Mouse (Mus musculus): ENCODE results near the gene Gm10643. TPM values are rescaled to one million over a fixed set of nuclear protein-coding genes. Genes with fewer than 3 reads are reported as not detected.

Gm10643 gene
- total RNA-seq, 1 experiment = 1.7 TPM

DNA sequence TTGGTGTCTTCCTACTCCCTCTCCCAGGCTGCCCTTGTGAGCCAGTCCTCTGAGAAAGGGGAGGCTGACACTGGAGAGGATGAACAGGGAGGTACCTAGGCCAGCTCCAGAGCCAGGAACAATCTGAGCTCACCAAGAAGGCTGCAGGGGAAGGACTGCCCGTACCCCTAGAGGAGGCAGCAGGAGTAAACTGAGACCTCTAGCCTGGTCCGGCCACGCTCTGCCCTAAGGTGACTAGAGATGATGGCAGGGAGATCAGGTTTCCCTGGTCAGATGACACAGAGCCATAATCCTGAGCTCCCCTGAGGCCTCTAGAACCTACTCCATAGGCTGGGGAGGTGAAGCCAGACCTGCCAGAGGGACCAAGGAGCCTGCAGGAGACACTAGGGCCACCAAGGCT is 11.9 kb upstream of the Gm10643 start:
- H3K9ac ChIP-seq (ENCODE audit: insufficient read depth, low read depth, low read length, poor library complexity, severe bottlenecking) = no peak overlapping the region
- TF ChIP-seq ZNF384 (IDR thresholded peaks at IDR 0.05; ENCODE audit: low read depth, low read length) = no peak
- TF ChIP-seq MAFK (IDR thresholded peaks at IDR 0.05; ENCODE audit: insufficient read depth, low read depth, low read length) = no peak
- no peak for TF ChIP-seq CHD2 (IDR thresholded peaks at IDR 0.05; ENCODE audit: low read depth, low read length)
- no peak for TF ChIP-seq HCFC1 (IDR thresholded peaks at IDR 0.05; ENCODE audit: borderline replicate concordance, insufficient read depth, low read length)
- no peak for TF ChIP-seq ZC3H11A (IDR thresholded peaks at IDR 0.05; ENCODE audit: borderline replicate concordance, low read depth, low read length)
- H3K4me3 ChIP-seq (ENCODE audit: insufficient read depth in 1 of 2, low read depth in 1 of 2, low read length in 2 of 2, poor library complexity in 1 of 2, severe bottlenecking in 1 of 2) = no peak overlapping the region
- peaks cover 10% of the 10 kb centered on the region; the same call in 1 of the 2 replicates for H3K36me3 ChIP-seq (ENCODE audit: control insufficient read depth, insufficient read depth, low read length, poor library complexity, severe bottlenecking)
- peaks cover 0 to 13% of the 10 kb centered on the region in 2 experiments; a peak in 1 of 4 replicates for H3K4me1 ChIP-seq (ENCODE audit: control insufficient read depth in 2 of 2, insufficient read depth in 2 of 2, low read length in 2 of 2, poor library complexity in 1 of 2)
- H3K9me3 ChIP-seq (ENCODE audit: control insufficient read depth, insufficient read depth, low read depth, low read length) = no peaks in the 10 kb centered on the region
- in situ Hi-C loops (cut with MboI; ENCODE audit: low sequenced_read_pairs in 2 of 2, unreplicated experiment in 2 of 2) = no loop called here
- H3K27ac ChIP-seq (ENCODE audit: insufficient read depth, low read depth, low read length, poor library complexity, severe bottlenecking) = no peak overlapping the region
- DNase-seq (ENCODE audit: low read depth, low spot score) = no peak

DNA sequence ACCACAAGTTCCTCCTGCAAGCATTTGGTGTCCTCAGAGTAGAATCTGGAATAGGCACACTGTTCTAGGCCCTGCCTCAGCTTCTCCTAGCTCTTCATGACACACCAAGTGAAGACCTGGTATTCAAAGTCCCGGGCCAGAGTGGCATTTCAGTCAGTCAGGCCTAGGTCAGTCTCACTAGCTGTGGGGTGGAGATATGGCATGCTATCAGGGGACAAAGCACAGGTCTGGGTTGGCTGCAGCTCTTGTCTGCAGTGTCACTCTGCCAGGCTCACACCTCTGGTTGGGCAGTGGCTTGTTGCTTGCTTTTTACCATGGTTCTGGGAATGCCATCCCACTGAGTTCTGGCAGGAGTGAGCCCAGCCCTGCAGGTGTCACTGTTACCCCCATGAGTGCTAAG is 11.5 kb upstream of the Gm10643 start:
- Histone ChIP-seq H3K36me3 (ENCODE audit: control insufficient read depth, insufficient read depth, low read length, poor library complexity, severe bottlenecking) (peaks cover 10% of the 10 kb centered on the region; the same call in 1 of the 2 replicates), H3K4me1 (ENCODE audit: control insufficient read depth in 2 of 2, insufficient read depth in 2 of 2, low read length in 2 of 2, poor library complexity in 1 of 2) (peaks cover 0 to 13% of the 10 kb centered on the region in 2 experiments; a peak in 1 of 4 replicates), H3K9me3 (ENCODE audit: control insufficient read depth, insufficient read depth, low read depth, low read length) (no peaks in the 10 kb centered on the region), H3K9ac (ENCODE audit: insufficient read depth, low read depth, low read length, poor library complexity, severe bottlenecking) (no peak overlapping the region), H3K27ac (ENCODE audit: insufficient read depth, low read depth, low read length, poor library complexity, severe bottlenecking) (no peak overlapping the region), H3K4me3 (ENCODE audit: insufficient read depth in 1 of 2, low read depth in 1 of 2, low read length in 2 of 2, poor library complexity in 1 of 2, severe bottlenecking in 1 of 2) (no peak overlapping the region)
- DNase-seq (ENCODE audit: low read depth, low spot score) = no peak
- no peak for TF ChIP-seq ZC3H11A (IDR thresholded peaks at IDR 0.05; ENCODE audit: borderline replicate concordance, low read depth, low read length)
- no peak for TF ChIP-seq HCFC1 (IDR thresholded peaks at IDR 0.05; ENCODE audit: borderline replicate concordance, insufficient read depth, low read length)
- TF ChIP-seq MAFK (IDR thresholded peaks at IDR 0.05; ENCODE audit: insufficient read depth, low read depth, low read length) = no peak
- TF ChIP-seq CHD2 (IDR thresholded peaks at IDR 0.05; ENCODE audit: low read depth, low read length) = no peak
- TF ChIP-seq ZNF384 (IDR thresholded peaks at IDR 0.05; ENCODE audit: low read depth, low read length) = no peak
- in situ Hi-C loops (cut with MboI; ENCODE audit: low sequenced_read_pairs in 2 of 2, unreplicated experiment in 2 of 2) = no loop called here

DNA sequence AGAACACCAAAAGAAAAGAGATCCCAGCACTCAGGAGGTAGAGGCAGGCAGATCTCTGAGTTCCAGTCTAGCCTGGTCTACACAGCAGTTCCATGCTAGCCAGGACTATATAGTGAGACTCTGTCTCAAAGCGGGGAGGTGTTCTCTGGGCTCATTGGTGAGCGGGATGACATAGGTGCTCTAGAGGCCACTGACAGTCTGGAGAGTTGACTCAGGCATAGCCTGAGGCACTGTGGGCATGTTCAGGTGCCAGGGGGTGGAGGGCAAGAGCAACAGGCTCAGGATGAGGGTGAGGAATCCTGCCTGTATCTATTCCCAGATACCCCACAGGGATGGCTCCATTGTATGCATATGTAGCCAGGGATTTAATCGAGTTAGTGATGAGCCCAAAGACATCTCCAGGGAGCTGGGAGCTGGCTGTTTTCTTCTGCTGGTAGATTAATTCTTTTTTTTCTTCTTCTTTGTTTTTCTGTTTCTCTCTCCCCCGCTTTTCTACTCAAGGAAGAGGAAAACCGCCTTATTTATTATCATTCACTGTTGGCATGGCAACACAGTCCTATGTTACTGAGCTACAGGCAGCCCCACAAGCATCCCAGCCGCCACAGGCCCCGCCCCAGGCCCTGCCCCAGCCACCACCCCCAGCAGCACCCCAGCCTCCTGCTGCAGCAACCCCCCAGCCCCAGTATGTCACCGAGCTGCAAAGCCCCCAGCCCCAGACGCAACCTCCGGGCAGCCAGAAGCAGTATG is 8.5 kb upstream of the Gm10643 start:
- no peak for DNase-seq (ENCODE audit: low read depth, low spot score)
- Histone ChIP-seq H3K36me3 (ENCODE audit: control insufficient read depth, insufficient read depth, low read length, poor library complexity, severe bottlenecking) (peaks cover 3% of the 10 kb centered on the region; the same call in 1 of the 2 replicates), H3K27ac (ENCODE audit: insufficient read depth, low read depth, low read length, poor library complexity, severe bottlenecking) (no peak overlapping the region), H3K9me3 (ENCODE audit: control insufficient read depth, insufficient read depth, low read depth, low read length) (no peaks in the 10 kb centered on the region), H3K9ac (ENCODE audit: insufficient read depth, low read depth, low read length, poor library complexity, severe bottlenecking) (no peak overlapping the region), H3K4me1 (ENCODE audit: control insufficient read depth in 2 of 2, insufficient read depth in 2 of 2, low read length in 2 of 2, poor library complexity in 1 of 2) (peaks cover 0 to 16% of the 10 kb centered on the region in 2 experiments; a peak in 1 of 4 replicates), H3K4me3 (ENCODE audit: insufficient read depth in 1 of 2, low read depth in 1 of 2, low read length in 2 of 2, poor library complexity in 1 of 2, severe bottlenecking in 1 of 2) (no peak overlapping the region)
- in situ Hi-C loops (cut with MboI; ENCODE audit: low sequenced_read_pairs in 2 of 2, unreplicated experiment in 2 of 2) = no loop called here
- TF ChIP-seq ZC3H11A (IDR thresholded peaks at IDR 0.05; ENCODE audit: borderline replicate concordance, low read depth, low read length) = no peak
- TF ChIP-seq HCFC1 (IDR thresholded peaks at IDR 0.05; ENCODE audit: borderline replicate concordance, insufficient read depth, low read length) = no peak
- TF ChIP-seq ZNF384 (IDR thresholded peaks at IDR 0.05; ENCODE audit: low read depth, low read length) = no peak
- no peak for TF ChIP-seq MAFK (IDR thresholded peaks at IDR 0.05; ENCODE audit: insufficient read depth, low read depth, low read length)
- TF ChIP-seq CHD2 (IDR thresholded peaks at IDR 0.05; ENCODE audit: low read depth, low read length) = no peak

DNA sequence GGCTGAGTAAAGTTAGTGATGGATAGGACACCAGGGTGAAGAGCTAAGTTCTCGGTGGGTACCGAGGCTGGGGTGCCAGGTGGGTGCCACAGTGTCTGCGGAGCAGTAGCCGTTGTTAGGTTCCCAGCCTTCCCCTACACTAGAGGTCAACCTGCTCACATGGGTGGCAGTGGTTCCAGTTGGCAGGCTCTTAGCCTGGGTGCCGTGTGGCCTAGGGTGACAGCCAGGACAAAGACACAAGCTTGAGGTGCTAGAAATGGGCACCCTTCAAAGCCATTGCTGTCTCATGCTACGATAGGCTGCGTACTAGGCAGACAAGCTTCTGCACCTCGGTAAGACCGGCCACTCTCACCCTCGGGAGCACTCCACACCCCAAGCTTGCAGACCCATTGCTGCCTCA is 7.4 kb upstream of the Gm10643 start:
- H3K27ac ChIP-seq (ENCODE audit: insufficient read depth, low read depth, low read length, poor library complexity, severe bottlenecking) = no peak overlapping the region
- TF ChIP-seq ZNF384 (IDR thresholded peaks at IDR 0.05; ENCODE audit: low read depth, low read length) = no peak
- no peak for TF ChIP-seq MAFK (IDR thresholded peaks at IDR 0.05; ENCODE audit: insufficient read depth, low read depth, low read length)
- no peak for TF ChIP-seq CHD2 (IDR thresholded peaks at IDR 0.05; ENCODE audit: low read depth, low read length)
- H3K36me3 ChIP-seq (ENCODE audit: control insufficient read depth, insufficient read depth, low read length, poor library complexity, severe bottlenecking) = peaks cover 3% of the 10 kb centered on the region; the same call in 1 of the 2 replicates
- no peak overlapping the region for H3K9ac ChIP-seq (ENCODE audit: insufficient read depth, low read depth, low read length, poor library complexity, severe bottlenecking)
- H3K9me3 ChIP-seq (ENCODE audit: control insufficient read depth, insufficient read depth, low read depth, low read length) = no peaks in the 10 kb centered on the region
- DNase-seq (ENCODE audit: low read depth, low spot score) = no peak
- in situ Hi-C loops (cut with MboI; ENCODE audit: low sequenced_read_pairs in 2 of 2, unreplicated experiment in 2 of 2) = no loop called here
- peaks cover 0 to 21% of the 10 kb centered on the region in 2 experiments; a peak in 2 of 4 replicates for H3K4me1 ChIP-seq (ENCODE audit: control insufficient read depth in 2 of 2, insufficient read depth in 2 of 2, low read length in 2 of 2, poor library complexity in 1 of 2)
- no peak overlapping the region for H3K4me3 ChIP-seq (ENCODE audit: insufficient read depth in 1 of 2, low read depth in 1 of 2, low read length in 2 of 2, poor library complexity in 1 of 2, severe bottlenecking in 1 of 2)

All from ES-E14 (cell line).